Mouse (Mus musculus) cerebellum, adult 11-12 months (tissue): ENCODE data around the gene Unc13b.
A peak's percentile ranks its signal among the peaks of the same experiment; 100 is the strongest.

Experiments
- DNase-seq: peaks from one replicate; pipeline ENCODE4 v3.0.0; 2022

Unc13b gene

GRCm38 (mm10) chr4:43240716-43241115 lies 182.0 kb downstream of the Unc13b start:
- no peak for DNase-seq

- no peak for DNase-seq
Observed at GRCm38 (mm10) chr4:43244022-43244421, 185.3 kb downstream of the Unc13b start.

GRCm38 (mm10) chr4:43245776-43246175 lies 187.0 kb downstream of the Unc13b start:
- DNase-seq, result no peak

- DNase-seq, result no peak
Observed at GRCm38 (mm10) chr4:43248026-43248425, 189.3 kb downstream of the Unc13b start.

- DNase-seq, result no peak
Observed at GRCm38 (mm10) chr4:43248909-43249308, 190.2 kb downstream of the Unc13b start.

- no peak for DNase-seq
Observed at GRCm38 (mm10) chr4:43251269-43251668, 192.5 kb downstream of the Unc13b start.

GRCm38 (mm10) chr4:43257040-43257439 lies 198.3 kb downstream of the Unc13b start:
- DNase-seq, result no peak

- DNase-seq, result no peak
Observed at GRCm38 (mm10) chr4:43258556-43258955, 199.8 kb downstream of the Unc13b start.

GRCm38 (mm10) chr4:43259435-43259834 lies 200.7 kb downstream of the Unc13b start:
- no peak for DNase-seq

GRCm38 (mm10) chr4:43260096-43260495 lies 201.3 kb downstream of the Unc13b start:
- DNase-seq, result no peak

GRCm38 (mm10) chr4:43262821-43263220 lies 204.1 kb downstream of the Unc13b start:
- no peak for DNase-seq

GRCm38 (mm10) chr4:43266146-43266545 lies 207.4 kb downstream of the Unc13b start:
- no peak for DNase-seq

GRCm38 (mm10) chr4:43266623-43267322 lies 208.0 kb downstream of the Unc13b start, which contains the start of gene Atp8b5:
TSS of gene Atp8b5 (plus strand) at chr4:43267159.
- peak; percentile 71 for DNase-seq

GRCm38 (mm10) chr4:43267323-43267658 lies 208.5 kb downstream of the Unc13b start:
- no peak for DNase-seq

GRCm38 (mm10) chr4:43285476-43285875 lies 226.7 kb downstream of the Unc13b start:
- no peak for DNase-seq

GRCm38 (mm10) chr4:43287305-43287704 lies 228.6 kb downstream of the Unc13b start:
- DNase-seq, result no peak

- DNase-seq, result no peak
Observed at GRCm38 (mm10) chr4:43294001-43294400, 235.2 kb downstream of the Unc13b start.

GRCm38 (mm10) chr4:43309696-43310338 lies 251.1 kb downstream of the Unc13b start:
- DNase-seq, result no peak
